Mouse (Mus musculus) right cerebral cortex, postnatal 10 days (tissue): ENCODE results near the gene Hipk2.

Experiments used
- DNase-seq, 2 experiments: peaks; one replicate each; pipeline ENCODE4 v3.0.0; 2021; ENCODE audit warnings: low spot score in 2 of 2

Gene Hipk2

DNA sequence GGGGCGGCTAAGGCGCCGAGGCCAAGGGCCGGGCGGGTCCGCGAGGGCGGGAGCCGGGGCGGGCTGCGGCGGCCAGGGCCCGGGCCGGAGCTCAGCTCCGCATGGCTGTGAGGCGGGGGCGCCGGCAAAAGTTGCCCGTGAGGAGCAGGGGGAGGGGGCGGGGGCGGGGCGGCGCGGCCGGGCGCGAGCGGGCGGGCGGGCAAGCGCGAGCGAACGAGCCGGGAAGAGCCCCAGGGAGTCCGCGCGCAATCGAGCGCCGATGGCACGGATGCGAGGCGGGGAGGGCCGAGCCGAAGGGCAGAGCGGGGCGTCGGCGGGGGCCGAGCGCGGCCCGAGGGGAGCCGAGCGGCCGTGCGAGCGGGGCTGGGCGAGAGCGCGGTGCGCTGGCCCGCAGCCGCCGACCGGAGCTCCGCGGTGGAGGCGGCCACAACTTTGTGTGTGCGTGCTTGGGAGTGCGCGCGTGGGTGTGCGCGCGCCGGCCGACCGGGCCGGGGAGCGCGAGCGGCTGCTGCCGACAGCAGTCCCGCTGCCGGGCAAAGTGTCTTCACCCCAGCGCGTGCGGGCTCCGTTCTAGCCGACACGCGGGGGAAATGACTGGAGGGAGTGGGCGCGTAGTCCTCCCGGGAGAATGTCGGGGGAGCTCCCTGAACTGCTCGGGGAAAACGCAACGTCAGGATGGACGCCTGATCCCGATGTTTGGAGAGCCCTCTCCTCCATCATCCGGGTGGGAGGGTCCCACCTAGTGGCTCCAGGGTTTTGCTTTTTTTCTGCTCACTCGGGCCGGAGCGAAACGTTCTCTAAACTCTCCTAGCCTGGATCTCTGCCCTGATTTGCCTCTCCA is at the start of gene Hipk2:
Gene Hipk2, minus strand, starts transcription at position 95 of the 841 bp plus-strand sequence.
- peak; percentile 85 to 88 for DNase-seq

DNA sequence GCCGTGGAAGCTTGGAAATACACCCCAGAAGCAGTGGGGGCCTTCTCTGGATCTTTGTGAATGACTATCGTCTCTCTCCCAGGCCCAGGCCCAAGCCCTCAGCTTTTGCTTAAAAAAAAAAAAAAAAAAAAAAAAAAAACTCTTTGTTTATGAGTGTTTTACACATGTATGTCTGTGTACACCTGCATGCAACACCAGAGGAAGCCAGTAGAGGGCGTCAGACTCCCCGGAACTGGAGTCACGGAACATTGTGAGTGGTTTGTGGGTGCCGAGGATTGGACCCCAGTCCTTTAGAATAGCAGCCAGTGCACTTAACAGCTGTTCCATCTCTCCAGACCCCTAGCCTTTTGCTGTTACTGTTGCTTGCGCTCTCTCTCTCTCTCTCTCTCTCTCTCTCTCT is 49.8 kb upstream of the Hipk2 start:
- DNase-seq = no peak

DNA sequence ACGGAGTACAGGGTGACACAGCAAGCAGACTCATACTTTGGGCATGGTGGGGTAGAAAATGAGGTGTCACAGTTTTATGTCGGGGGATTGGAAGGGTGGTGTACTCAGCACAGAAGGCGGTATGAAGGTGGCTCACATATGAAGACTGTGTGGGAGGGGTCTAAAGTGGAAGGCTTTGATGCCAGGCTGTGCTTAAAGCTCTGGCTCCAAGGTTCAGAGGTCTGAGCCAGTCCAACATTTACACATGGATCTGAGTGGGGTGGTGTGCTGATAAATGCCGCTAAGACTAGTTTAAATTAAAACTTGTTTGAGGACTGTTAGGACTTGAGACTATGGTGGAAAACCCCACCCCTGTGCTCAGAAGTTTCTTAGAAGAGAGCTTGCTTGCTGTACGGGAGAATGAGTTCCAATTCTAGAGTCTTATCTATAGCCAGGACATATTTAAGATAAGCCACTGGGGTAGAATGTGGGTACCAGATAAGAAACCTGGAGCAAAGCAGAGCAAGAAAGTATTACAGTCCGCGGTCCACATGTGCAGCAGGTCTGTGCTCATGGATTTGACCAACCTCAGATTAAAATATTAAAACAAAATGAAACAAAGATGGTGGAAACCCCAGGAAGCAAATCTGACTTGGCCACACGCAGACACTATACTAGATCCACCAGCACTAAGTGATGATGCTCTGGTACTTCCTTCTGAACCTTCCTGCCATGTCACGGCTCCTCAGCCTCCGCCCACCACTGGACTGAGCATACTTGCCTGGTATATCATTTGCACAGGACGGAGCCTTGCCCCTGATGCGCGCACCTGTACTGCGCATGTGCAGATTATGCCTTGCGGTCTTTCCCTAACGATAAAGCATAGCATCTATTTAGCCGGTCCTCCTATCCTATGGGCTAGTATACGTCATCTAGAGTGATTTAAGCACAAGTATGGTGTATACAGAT is 48.2 kb upstream of the Hipk2 start:
- DNase-seq = no peak

DNA sequence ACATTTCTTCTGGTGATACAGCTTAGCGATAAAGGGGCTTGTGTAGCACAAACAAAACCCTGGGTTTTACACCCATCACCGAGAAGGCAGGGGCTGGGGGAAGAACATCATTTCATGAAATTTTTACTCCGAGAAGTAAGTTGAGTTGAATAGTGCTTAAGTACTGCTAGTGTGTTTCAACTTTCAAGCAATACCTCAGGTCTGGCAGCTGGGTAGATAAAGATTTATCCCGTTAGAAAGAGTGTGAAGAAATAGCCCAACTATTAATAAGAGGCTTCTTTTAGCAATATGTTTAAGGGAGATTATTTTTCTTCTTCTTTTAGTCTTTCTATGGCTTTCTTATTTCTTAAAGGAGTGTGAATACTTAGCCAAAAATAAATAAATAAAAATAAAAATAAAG is 47.5 kb upstream of the Hipk2 start:
- DNase-seq = no peak

DNA sequence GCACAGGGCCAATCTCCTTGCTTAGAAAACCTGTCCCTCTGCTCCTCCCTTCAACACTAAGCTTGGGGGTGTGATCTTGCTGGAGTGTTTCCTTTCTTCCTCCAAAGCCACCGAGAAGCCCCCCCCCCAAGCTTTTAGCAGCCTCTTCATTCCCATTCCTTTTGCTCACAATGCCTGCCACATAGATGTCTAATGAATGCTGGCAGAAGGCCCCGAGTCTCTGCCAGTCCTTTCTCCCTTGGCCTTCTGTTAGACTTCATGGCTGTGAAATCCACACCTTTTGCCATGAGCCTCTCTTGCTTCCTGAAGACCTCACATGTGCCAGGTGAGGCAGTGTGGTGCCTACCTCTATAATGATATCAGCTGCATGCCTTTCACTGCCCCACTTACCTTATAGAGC is 46.6 kb upstream of the Hipk2 start:
- no peak for DNase-seq

DNA sequence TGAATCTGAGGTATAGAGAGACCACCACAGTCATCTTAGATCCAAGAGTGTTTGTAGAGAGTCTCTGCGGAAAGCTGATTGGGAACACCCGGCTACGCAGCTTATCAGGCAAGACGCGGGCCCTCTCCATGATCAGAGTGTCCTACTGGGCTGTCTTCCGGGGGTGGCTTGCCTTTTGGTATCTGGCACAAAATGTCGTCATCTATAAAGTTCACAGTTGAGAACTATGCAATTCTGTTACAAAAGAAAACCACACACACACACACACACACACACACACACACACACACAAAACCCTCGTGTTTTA is 45.8 kb upstream of the Hipk2 start:
- no peak for DNase-seq

DNA sequence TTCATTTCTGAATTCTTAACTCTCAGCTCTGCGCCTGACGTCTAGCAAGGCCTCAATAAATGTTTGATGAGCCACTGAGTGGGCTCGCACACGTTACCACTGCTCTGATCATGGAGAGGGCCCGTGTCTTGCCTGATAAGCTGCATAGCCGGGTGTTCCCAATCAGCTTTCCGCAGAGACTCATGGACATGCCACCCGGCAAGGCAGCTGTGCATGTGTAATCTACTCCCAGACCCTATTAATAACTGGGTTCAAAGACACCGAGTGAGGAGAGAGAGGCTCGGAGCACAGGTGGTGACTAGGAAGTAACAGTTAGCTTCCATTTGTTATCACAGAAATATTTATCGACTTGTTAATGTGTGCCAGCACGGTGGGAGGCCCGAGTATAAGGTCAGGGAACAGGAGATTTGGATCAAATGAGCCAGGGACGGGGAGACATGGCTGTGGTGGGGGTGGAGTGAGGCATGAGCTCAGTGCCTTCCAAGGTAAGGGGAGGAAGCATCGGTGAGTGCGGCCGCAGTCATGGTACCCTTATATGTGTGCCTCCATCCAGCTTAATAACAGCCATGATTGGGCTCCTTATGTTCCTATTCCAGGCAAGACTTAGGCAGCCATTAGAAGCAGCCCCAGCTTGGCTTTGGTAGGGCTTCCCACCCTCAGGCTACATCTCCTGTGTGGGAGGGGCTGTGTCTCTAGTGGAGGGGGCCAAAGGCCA is 45.3 kb upstream of the Hipk2 start:
- no peak for DNase-seq

DNA sequence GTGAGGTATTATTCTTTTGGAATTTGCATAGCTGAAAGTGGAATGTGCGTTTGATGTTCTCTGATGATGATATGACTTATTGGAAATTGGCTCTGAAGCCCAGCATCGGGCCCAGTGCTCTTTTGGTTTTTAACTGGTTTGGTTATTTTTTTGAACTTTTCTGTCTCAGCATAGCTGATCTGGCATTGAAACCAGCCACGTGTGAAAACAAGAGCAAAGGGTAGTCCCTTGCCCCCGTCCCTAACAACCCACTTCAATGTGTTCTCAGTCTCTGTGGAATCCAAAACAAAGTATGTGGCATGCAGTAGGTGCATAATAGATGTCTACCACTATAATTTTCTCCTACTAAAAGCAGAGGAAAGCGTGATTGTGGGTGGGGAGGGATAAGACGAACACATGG is 44.2 kb upstream of the Hipk2 start:
- DNase-seq = no peak

DNA sequence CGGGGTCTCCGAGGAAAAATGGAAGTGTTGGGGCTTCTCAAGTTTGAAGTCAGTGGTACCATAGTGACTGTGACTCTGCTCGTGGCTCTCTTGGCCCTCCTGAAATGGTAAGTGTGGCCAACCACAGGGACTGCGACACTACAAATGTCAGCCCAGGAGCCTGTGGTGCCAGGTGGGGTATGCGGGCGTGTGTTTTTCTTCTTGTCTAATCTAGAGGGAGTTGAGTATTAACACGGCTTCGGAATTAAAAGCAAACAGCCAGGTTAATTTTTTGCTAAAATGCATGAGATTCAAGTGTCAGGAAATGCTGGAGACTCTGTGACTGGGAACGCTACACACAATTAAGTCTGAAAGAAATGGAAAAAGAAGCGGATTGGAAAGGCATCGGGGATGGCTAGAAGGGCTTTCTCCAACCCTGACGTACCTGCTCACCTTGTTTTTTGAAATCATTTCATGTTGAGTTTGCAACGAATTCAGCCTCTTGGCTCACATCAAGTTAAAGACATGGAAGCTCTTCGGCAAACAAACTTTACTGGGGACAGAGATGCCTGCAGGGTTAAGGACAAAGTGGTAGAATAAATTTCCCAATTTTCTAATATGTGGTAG is 43.3 kb upstream of the Hipk2 start:
- DNase-seq = no peak

DNA sequence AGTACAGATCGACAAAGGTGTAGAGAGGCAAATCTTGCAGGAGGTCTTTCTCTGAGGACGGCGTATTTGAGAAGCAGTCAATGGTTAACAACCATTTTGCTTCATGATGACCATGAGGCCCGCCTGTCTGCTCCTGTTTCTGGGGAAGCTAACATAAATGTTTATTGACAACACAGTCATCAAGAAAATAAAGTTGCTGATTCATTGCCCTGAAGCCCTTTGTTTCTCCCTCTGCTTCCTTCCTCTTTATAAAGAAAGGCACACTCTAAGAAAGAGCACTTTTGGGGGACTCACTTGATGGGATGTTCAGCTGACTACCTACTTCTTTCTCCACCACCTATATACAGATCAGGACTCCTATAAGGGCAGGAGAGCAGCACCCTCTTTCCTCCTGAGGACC is 42.8 kb upstream of the Hipk2 start:
- DNase-seq = no peak

DNA sequence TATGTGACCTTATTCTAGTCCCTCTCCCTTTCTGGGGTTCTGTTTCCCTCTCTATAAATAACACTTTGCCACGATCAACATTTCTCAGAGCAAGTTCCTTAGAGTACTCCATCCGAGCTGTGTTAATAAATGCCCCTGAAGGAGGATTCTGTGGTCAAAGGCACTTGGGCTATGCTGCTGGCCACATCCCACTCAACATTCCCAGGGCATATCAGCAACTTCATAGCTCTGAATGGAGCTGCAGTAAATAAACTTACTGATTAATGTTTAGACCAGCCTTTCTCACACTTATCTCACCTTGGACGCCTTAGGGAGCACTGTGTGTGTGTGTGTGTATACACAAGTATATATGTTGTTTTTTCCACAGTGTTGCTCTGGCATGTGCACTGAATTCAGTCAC is 41.5 kb upstream of the Hipk2 start:
- DNase-seq = no peak

DNA sequence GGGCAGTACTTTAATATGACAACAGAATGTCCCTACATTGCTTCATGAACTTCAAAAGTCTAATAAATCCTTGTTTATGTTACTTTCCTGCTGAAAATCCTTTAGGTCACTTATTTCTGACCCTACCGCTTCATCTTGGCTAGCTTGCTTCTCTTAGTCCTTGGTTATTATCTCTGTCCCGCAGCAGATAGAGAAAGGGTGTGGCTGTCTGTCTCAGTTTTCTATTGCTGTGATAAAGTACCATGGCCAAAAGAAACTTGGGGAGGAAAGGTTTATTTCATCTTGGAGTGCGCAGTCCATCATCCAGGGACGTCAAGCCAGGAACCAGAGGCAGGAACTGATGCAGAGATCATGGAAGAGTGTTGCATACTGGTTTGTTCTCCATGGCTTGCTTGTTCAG is 40.6 kb upstream of the Hipk2 start:
- DNase-seq = no peak

DNA sequence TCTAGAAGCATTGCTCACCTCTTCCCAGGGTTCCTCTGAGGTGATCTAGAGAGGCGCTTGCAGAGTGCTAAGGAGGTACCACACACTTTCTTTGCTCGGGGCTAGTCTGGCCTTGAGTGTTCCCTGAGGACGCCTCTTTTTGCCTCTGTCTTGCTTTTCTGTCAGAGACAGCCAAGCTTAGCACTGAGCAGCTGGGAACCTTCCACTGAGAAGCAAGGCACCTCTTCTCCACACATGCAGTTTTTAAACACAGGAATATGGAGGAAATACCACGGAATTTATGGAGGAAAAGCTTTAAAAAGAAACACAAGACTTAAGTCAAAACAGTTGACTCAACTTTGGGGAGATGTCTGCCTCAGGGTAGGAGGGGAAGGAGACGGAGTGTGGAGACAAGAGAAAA is 39.8 kb upstream of the Hipk2 start:
- no peak for DNase-seq

DNA sequence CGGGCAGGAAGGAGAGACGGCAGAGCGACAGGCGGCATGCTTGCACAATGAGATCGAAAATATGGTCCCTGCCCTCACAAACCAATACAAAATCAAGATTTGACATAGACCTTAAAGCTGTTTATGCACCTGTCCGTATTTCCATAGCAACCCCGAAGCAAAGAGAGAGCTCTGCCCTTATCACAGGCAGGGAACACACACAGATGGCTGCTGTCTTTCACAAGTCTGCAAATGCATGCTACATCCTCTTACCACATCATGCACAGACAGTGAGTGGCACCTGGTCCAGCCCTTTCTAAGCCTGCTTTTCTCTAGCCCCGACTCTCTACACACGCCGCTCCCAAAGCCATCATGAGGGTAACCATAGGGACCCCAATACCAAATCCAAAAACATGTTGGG is 38.2 kb upstream of the Hipk2 start:
- no peak for DNase-seq

DNA sequence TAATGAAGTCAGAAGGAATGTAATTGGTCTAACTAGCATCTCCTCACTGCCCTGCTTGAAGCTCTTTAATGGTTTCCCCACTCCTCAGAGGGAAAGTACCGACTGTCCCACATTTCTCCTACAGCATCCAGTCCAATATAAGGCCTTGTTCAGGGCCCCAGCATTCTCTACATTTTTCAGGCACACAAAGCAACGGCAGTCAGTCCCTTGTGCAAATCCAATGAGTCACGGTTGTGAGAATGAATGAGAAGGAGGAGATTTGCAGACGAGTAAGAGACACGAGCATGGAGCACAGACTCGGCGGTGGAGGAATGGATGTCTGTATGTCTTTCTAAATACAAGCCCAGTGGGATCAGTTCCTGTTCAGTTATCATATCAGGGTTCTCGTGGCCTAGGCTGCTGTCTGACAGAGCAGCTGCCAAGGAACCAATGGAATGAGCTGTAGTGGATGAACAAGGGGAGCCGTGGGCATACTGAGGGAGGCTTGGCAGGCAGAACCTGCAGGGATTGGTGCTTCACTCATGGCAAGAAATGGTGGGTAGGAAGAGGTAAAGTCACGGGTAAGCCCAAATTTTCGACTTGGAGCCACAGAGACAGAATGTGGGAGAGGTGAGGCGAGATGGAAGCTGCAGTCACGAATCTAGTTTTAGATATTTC is 37.5 kb upstream of the Hipk2 start:
- DNase-seq = no peak

DNA sequence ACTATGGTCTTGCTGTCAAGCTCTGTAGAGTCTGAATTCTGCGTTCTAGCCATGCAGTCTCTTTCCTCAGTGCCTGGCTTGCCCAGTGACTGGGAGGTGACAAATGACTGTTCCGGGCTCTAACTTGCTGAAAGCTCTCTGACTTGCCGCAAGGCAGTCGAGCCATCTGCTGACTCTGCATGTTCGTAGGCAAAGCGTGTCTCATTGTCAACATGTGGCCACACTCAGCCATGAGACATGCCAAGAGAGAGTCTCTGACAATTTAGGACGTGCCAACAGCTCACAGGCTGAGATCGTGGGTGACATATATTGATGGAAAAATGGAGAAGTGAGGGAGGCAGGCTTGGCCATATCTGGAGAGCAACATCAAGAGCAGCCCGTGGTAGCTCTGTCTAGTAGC is 36.9 kb upstream of the Hipk2 start:
- peak in 1 of 2 experiments; percentile 41 for DNase-seq

DNA sequence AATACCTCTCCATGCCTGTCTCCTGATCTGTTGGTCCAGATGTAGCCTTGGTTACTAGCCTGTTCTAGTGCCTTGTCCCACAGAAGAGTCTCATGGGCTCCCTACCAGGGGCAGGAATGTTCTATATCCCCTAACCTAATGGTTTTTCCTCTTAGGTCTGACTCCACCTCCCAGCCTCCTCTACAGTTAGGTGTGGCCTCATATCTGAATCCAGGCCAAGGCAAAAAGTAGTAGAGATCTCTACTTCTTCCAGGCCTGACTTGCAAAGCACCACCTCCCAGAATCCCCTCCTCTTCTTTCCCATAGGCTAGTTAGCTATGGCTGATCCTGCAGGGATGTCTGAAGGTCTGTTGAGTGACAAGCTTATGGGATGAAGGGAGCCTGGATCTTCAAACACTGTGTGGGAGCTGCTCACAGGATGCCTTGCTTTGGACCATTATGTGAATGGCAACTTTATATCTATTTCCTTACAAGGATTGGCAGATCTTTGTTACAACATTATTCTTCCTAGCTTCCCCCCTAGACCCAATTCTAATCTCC is 36.2 kb upstream of the Hipk2 start:
- no peak for DNase-seq

DNA sequence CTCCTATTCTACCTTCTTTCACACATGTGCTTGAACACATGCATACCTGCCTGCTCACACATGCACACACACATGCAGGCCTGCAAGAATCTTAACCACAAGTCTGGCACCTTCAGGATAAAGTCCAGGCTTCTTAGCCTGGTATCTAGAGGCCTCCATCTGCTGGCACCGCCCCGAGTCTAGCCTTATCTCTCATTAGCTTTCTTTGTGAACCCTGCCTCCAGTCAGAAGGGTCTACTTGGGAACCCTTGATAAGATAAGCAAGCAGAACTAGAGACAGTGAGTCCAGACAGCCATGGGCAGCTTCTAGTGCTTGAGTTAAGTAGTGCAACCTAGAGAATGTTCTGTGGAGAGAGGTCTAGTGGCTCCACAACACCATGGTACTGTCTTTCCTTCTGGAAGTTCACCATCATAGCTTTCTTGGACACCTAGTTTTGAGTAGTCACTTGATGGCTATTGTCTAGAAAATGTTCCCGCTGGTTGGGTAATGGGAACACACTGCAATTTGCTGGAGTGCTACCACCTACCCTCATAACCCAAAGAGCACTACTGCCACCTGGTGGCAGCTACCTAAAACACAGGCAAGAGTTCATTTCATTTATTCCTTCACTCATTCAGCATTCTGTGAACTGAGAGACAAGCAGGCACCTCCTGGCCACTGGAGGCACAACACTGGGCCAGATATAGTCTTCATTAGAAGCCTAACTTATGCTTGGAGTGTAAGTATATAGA is 35.0 kb upstream of the Hipk2 start:
- DNase-seq = peak in 1 of 2 experiments; percentile 35

DNA sequence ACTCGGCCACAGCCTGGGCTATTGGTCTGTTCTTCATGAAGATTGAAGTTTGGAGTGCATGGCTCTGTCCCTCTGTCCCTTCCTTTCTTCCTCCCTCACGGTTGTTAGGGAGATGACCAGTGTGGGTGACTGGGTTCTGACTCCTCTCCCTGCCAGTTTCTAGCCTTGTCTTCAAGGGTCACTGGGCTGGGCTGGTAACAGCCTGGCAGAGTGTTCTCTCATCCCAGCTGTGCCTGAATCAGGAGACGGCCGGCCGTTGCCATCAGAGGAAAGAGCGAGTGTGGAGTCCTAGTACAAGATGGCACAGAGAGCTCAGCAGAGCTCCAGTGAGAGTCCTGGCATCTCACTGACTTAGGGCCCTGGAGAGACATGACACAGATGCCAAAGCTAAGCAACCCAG is 32.4 kb upstream of the Hipk2 start:
- no peak for DNase-seq

DNA sequence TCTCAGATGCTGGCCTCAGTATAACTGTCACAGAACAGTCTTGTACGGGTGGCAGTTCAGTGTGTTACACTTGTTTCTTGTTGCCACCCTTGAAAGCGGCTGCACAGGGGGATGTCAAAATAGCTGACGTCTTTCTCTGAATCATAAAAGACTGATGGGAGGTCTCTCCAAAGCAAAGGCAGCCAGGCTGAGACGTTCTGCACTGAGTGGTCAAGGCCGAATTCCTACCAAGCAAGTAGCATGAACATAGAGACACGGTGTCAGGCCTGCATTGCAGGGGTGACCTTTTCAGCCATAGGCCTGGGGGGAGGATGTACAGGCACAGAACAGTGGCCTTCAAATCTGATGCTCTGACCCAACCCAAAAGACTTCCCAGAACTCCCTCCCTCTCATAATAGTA is 30.0 kb upstream of the Hipk2 start:
- no peak for DNase-seq
